Mouse (Mus musculus) bone marrow macrophage, adult 2 months (primary cell): ENCODE measurements around the gene Hist1h3g.

ENCODE experiments used
- CTCF ChIP-seq: IDR thresholded peaks from 2 replicates; pipeline ENCODE4 v1.5.1; 2012; ENCODE audit warnings: low read depth, mild to moderate bottlenecking, low read length, moderate library complexity
- POLR2A ChIP-seq: IDR thresholded peaks from 2 replicates; pipeline ENCODE4 v1.6.1; 2012; ENCODE audit warnings: mild to moderate bottlenecking, low read depth, low read length, borderline replicate concordance

DNA sequence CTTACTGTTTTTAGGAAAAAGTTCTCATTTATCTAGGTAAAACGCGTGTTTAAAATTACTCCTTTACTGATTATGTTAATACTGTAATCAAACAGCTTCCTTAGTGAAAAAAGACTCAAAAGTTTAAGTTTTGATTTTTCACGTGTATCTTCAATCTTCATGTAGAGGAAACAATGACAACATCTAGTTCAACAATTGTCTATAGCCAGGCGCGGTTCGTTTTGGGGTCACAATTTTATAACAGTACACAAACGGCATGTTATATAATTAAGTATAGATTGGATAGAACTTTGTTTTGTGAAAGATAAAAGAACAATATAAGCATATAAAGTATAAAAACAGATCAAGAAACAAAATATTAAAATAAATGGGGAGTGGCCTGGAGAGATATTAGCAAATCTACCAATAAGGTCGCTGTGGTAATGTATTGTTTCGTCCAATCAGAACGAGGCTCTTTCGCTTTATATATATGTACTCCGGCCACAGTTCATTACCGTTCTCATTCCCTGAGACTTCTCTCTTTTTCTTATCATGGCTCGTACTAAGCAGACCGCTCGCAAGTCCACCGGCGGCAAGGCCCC, 40.1 kb downstream of the Hist1h3g start, which contains the start of gene Hist1h3d:
- TF ChIP-seq CTCF (no peak), POLR2A (no peak)
